In the genomic region with DNA sequence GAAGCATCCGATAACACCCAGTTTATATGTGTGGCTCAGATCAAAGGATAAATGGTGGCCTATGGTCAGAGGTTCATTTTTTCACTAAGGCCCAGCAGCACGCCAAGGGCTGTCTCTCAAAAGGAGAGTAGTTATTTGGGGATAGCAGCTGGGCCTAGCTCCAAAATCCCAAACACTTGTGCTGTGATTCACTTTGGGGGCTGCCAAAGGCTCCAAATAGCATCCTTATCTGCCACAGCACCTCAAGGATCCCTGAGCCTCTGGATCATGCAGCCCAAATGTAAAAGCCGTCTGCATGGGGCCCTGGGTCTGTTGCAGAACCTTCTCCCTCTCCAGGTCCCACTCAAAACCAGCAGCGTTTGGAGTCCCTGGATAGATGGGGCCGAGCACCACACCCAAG, we compare ENCODE assay signal across 31 mouse cellular contexts. TPM values are rescaled to one million over a fixed set of nuclear protein-coding genes. Genes with fewer than 3 reads are reported as not detected.
DNase-seq lines count a peak whose midpoint lies in the region; ATAC-seq lines count a peak whose summit lies in the region.
"Had no signal": no experiment of that assay in that cellular context is flagged by ENCODE, and none has a peak within 500 bp of the region (broad histone marks: within the 10 kb centered on the region; RNA-seq: fewer than 3 reads in every experiment).

No protein-coding gene starts in this region.

- H3K4me3 ChIP-seq in heart, embryonic 10.5 days = no peak overlapping the region
- H3K4me3 ChIP-seq in heart, embryonic 13.5 days = no peak overlapping the region
- H3K4me3 ChIP-seq: embryonic facial prominence, embryonic 15.5 days; forebrain, embryonic 15.5 days; hindbrain, embryonic 10.5 days; intestine, embryonic 15.5 days; kidney, embryonic 15.5 days; limb, embryonic 15.5 days; neural tube, embryonic 12.5 days had no signal

- no peak overlapping the region; the same call in 1 of the 2 replicates for H3K27ac ChIP-seq in heart, embryonic 10.5 days
- peak overlapping the region; percentile 20 for H3K27ac ChIP-seq in heart, embryonic 13.5 days (replicated peaks)
- H3K27ac ChIP-seq: embryonic facial prominence, embryonic 15.5 days; forebrain, embryonic 15.5 days; hindbrain, embryonic 10.5 days; intestine, embryonic 15.5 days; kidney, embryonic 15.5 days; limb, embryonic 15.5 days; liver, embryonic 14.5 days; neural tube, embryonic 12.5 days had no signal

- H3K36me3 ChIP-seq in heart, embryonic 10.5 days = no peaks in the 10 kb centered on the region
- no peaks in the 10 kb centered on the region for H3K36me3 ChIP-seq in heart, embryonic 13.5 days
- H3K36me3 ChIP-seq: embryonic facial prominence, embryonic 15.5 days; forebrain, embryonic 15.5 days; hindbrain, embryonic 10.5 days; intestine, embryonic 15.5 days; kidney, embryonic 15.5 days; limb, embryonic 15.5 days; neural tube, embryonic 12.5 days had no signal

- H3K4me2 ChIP-seq in heart, embryonic 13.5 days = no peak overlapping the region; the same call in 1 of the 2 replicates
- H3K4me2 ChIP-seq: embryonic facial prominence, embryonic 15.5 days; forebrain, embryonic 15.5 days; intestine, embryonic 15.5 days; kidney, embryonic 15.5 days; limb, embryonic 15.5 days; lung, embryonic 14.5 days; neural tube, embryonic 12.5 days had no signal

- peaks cover 69% of the 10 kb centered on the region for H3K4me1 ChIP-seq in heart, embryonic 10.5 days
- H3K4me1 ChIP-seq in heart, embryonic 13.5 days = peaks cover 66% of the 10 kb centered on the region

- 44% methylated on average over 5 of the region's 5 CpGs for WGBS in heart, embryonic 10.5 days
- 31% methylated on average over 5 of the region's 5 CpGs for WGBS in heart, embryonic 13.5 days

- ATAC-seq in heart, embryonic 13.5 days (ENCODE audit: extremely low read depth, insufficient number of reproducible peaks, low FRiP score, low TSS enrichment) = no peak
- ATAC-seq: forebrain, embryonic 15.5 days; hindbrain, embryonic 16.5 days; intestine, embryonic 15.5 days; Patski had no signal

- no peaks in the 10 kb centered on the region for H3K9me3 ChIP-seq in heart, embryonic 10.5 days
- H3K9me3 ChIP-seq in heart, embryonic 13.5 days = no peaks in the 10 kb centered on the region
- H3K9me3 ChIP-seq: embryonic facial prominence, embryonic 15.5 days; forebrain, embryonic 15.5 days; hindbrain, embryonic 10.5 days; intestine, embryonic 15.5 days; kidney, embryonic 15.5 days; limb, embryonic 15.5 days; neural tube, embryonic 12.5 days had no signal

- DNase-seq in heart, adult 11 months = peak; percentile 97
- DNase-seq in heart, embryonic 10.5 days (ENCODE audit: low spot score) = no peak
- peak; percentile 27 to 39 for DNase-seq in right cerebral cortex, adult 2 months (ENCODE audit: low spot score in 2 of 2)
- no peak for DNase-seq in right cerebral cortex, postnatal 36 days (ENCODE audit: low spot score in 2 of 2)
- peak; percentile 71 for DNase-seq in heart, postnatal 4 days
- DNase-seq in adrenal gland, adult 8-10 months = no peak
- DNase-seq in kidney, adult 18-20 months = no peak
- DNase-seq: cerebellum, adult 8-10 months; cerebellum, postnatal 36 days; gastrocnemius, postnatal 36 days; kidney, postnatal 4 days; layer of hippocampus, adult 9-11 months; left cerebral cortex, postnatal 4 days; lung, embryonic 14.5 days; lung, postnatal 36 days; midbrain, embryonic 14.5 days; retina, postnatal 1 day; right cerebral cortex, postnatal 4 days; thymus, postnatal 25 days had no signal

- H3K9ac ChIP-seq in heart, embryonic 13.5 days = no peak overlapping the region
- H3K9ac ChIP-seq: embryonic facial prominence, embryonic 15.5 days; forebrain, embryonic 15.5 days; intestine, embryonic 15.5 days; kidney, embryonic 15.5 days; limb, embryonic 15.5 days; liver, embryonic 14.5 days; lung, embryonic 14.5 days; neural tube, embryonic 12.5 days had no signal

- H3K27me3 ChIP-seq in heart, embryonic 10.5 days (ENCODE audit: insufficient read depth, poor library complexity, severe bottlenecking) = peaks cover 36% of the 10 kb centered on the region
- H3K27me3 ChIP-seq in heart, embryonic 13.5 days (replicated peaks) = peaks cover 34% of the 10 kb centered on the region
- H3K27me3 ChIP-seq: embryonic facial prominence, embryonic 15.5 days; intestine, embryonic 15.5 days; limb, embryonic 15.5 days; neural tube, embryonic 12.5 days; Patski had no signal

RNA-seq across cellular contexts. Expression of a gene that starts 6.7 kb away (rescaled TPM):
- polyA plus RNA-seq in heart, embryonic 10.5 days (2016; fragmentation: Nextera tagmentation; extraction: Ambion mirVana) = 3.9 and 9.2 TPM in 2 replicates
- polyA plus RNA-seq in heart, embryonic 13.5 days (2015; fragmentation: Nextera tagmentation; extraction: Ambion mirVana) = 4.3 and 4.5 TPM in 2 replicates
- 10 to 100 TPM; 26.2 to 26.7 TPM for total RNA-seq in heart, postnatal 4 days (2021)
- total RNA-seq in adrenal gland, adult 8-10 months (2022) = 10 to 100 TPM; 17.0 to 29.8 (median 23.9) TPM
- total RNA-seq: megakaryocyte-erythroid progenitor cell, adult 5-6 weeks had no signal

Comparison
In these comparisons a context has a peak if more than half of its experiments do, and no peak if none do; other contexts are left out.
1. DNase-seq: peak in heart, adult 11 months (single experiment), right cerebral cortex, adult 2 months (2 of 2) and heart, postnatal 4 days (single experiment); none in heart, embryonic 10.5 days (single experiment), right cerebral cortex, postnatal 36 days (0 of 2), adrenal gland, adult 8-10 months (single experiment) and kidney, adult 18-20 months (single experiment).